Mouse (Mus musculus): ENCODE results near the gene Flnc.
A peak's percentile ranks its signal among the peaks of the same experiment; 100 is the strongest.

Gene Flnc

GRCm38 (mm10) chr6:29432156-29432555 is 900 bp upstream of the Flnc start:
- no peak for DNase-seq (ENCODE audit: low read depth)

GRCm38 (mm10) chr6:29432676-29433037 is 399 bp upstream of the Flnc start:
- DNase-seq (ENCODE audit: low read depth) = no peak

- no peak for DNase-seq (ENCODE audit: low read depth)
Measured at GRCm38 (mm10) chr6:29433804-29434795, 1.0 kb downstream of the Flnc start.

- no peak for DNase-seq (ENCODE audit: low read depth)
Measured at GRCm38 (mm10) chr6:29434911-29435691, 2.0 kb downstream of the Flnc start.

- DNase-seq (ENCODE audit: low read depth) = no peak
Measured at GRCm38 (mm10) chr6:29435940-29436451, 2.9 kb downstream of the Flnc start.

- DNase-seq (ENCODE audit: low read depth) = no peak
Measured at GRCm38 (mm10) chr6:29436461-29436934, 3.4 kb downstream of the Flnc start.

- no peak for DNase-seq (ENCODE audit: low read depth)
Measured at GRCm38 (mm10) chr6:29439251-29439650, 6.2 kb downstream of the Flnc start.

GRCm38 (mm10) chr6:29439789-29440188 is 6.7 kb downstream of the Flnc start:
- DNase-seq (ENCODE audit: low read depth) = no peak

GRCm38 (mm10) chr6:29444773-29445172 is 11.7 kb downstream of the Flnc start:
- DNase-seq (ENCODE audit: low read depth) = peak; percentile 16

- no peak for DNase-seq (ENCODE audit: low read depth)
Measured at GRCm38 (mm10) chr6:29445354-29445753, 12.3 kb downstream of the Flnc start.

GRCm38 (mm10) chr6:29449858-29450257 is 16.8 kb downstream of the Flnc start:
- DNase-seq (ENCODE audit: low read depth) = no peak

- DNase-seq (ENCODE audit: low read depth) = no peak
Measured at GRCm38 (mm10) chr6:29450667-29451066, 17.6 kb downstream of the Flnc start.

- no peak for DNase-seq (ENCODE audit: low read depth)
Measured at GRCm38 (mm10) chr6:29461502-29461901, 28.4 kb downstream of the Flnc start.

GRCm38 (mm10) chr6:29463388-29463787 is 30.3 kb downstream of the Flnc start:
- no peak for DNase-seq (ENCODE audit: low read depth)

- peak; percentile 89 for DNase-seq (ENCODE audit: low read depth)
Measured at GRCm38 (mm10) chr6:29467583-29468354, 34.7 kb downstream of the Flnc start, which contains the start of gene Atp6v1f. Gene Atp6v1f (plus strand): TSS chr6:29467718.

GRCm38 (mm10) chr6:29468851-29469250 is 35.8 kb downstream of the Flnc start:
- DNase-seq (ENCODE audit: low read depth) = no peak

- no peak for DNase-seq (ENCODE audit: low read depth)
Measured at GRCm38 (mm10) chr6:29471137-29471536, 38.1 kb downstream of the Flnc start, which contains the start of gene Atp6v1fnb. Gene Atp6v1fnb (plus strand): TSS chr6:29471437.

- DNase-seq (ENCODE audit: low read depth) = peak; percentile 86
Measured at GRCm38 (mm10) chr6:29473941-29474691, 41.1 kb downstream of the Flnc start.

- DNase-seq (ENCODE audit: low read depth) = no peak
Measured at GRCm38 (mm10) chr6:29474736-29475135, 41.7 kb downstream of the Flnc start.

- DNase-seq (ENCODE audit: low read depth) = no peak
Measured at GRCm38 (mm10) chr6:29482691-29483090, 49.6 kb downstream of the Flnc start.
